Mouse (Mus musculus) urinary bladder, postnatal 14 days (tissue): ENCODE data around the gene Rexo5.

Experiments
- DNase-seq: peaks from one replicate; pipeline ENCODE4 v3.0.0; 2021; ENCODE audit warnings: low spot score

Gene Rexo5

GRCm38 (mm10) chr7:119845541-119845940 is 51.7 kb downstream of the Rexo5 start:
- DNase-seq: no peak

- DNase-seq: no peak
These were observed 53.6 kb downstream of the Rexo5 start for GRCm38 (mm10) chr7:119847396-119847795.

GRCm38 (mm10) chr7:119849096-119849495 is 55.3 kb downstream of the Rexo5 start:
- peak; percentile 72 for DNase-seq

- peak; percentile 62 for DNase-seq
These were observed 56.9 kb downstream of the Rexo5 start for GRCm38 (mm10) chr7:119850737-119851136.

GRCm38 (mm10) chr7:119852494-119852893 is 58.7 kb downstream of the Rexo5 start:
- DNase-seq: no peak

- no peak for DNase-seq
These were observed 59.4 kb downstream of the Rexo5 start for GRCm38 (mm10) chr7:119853186-119853585.

GRCm38 (mm10) chr7:119854362-119854761 is 60.6 kb downstream of the Rexo5 start:
- DNase-seq: no peak

GRCm38 (mm10) chr7:119855031-119855430 is 61.2 kb downstream of the Rexo5 start:
- peak; percentile 17 for DNase-seq

- no peak for DNase-seq
These were observed 65.7 kb downstream of the Rexo5 start for GRCm38 (mm10) chr7:119859476-119859875.

- DNase-seq: no peak
These were observed 66.3 kb downstream of the Rexo5 start for GRCm38 (mm10) chr7:119860116-119860515.

GRCm38 (mm10) chr7:119860554-119860953 is 66.7 kb downstream of the Rexo5 start:
- DNase-seq: no peak

GRCm38 (mm10) chr7:119860971-119861334 is 67.1 kb downstream of the Rexo5 start:
- no peak for DNase-seq

- peak; percentile 78 for DNase-seq
These were observed 67.7 kb downstream of the Rexo5 start for GRCm38 (mm10) chr7:119861335-119862091.

GRCm38 (mm10) chr7:119862167-119862566 is 68.4 kb downstream of the Rexo5 start:
- DNase-seq: no peak

- DNase-seq: no peak
These were observed 70.7 kb downstream of the Rexo5 start for GRCm38 (mm10) chr7:119864500-119864899.

- DNase-seq: no peak
These were observed 72.3 kb downstream of the Rexo5 start for GRCm38 (mm10) chr7:119866136-119866535.

GRCm38 (mm10) chr7:119872204-119872603 is 78.4 kb downstream of the Rexo5 start:
- no peak for DNase-seq

- DNase-seq: no peak
These were observed 79.2 kb downstream of the Rexo5 start for GRCm38 (mm10) chr7:119873050-119873449.

- DNase-seq: no peak
These were observed 82.1 kb downstream of the Rexo5 start for GRCm38 (mm10) chr7:119875776-119876440.

GRCm38 (mm10) chr7:119879171-119879570 is 85.4 kb downstream of the Rexo5 start:
- DNase-seq: no peak

GRCm38 (mm10) chr7:119880345-119880744 is 86.5 kb downstream of the Rexo5 start:
- DNase-seq: peak; percentile 38

- DNase-seq: no peak
These were observed 87.4 kb downstream of the Rexo5 start for GRCm38 (mm10) chr7:119881229-119881628.

GRCm38 (mm10) chr7:119887887-119888286 is 94.1 kb downstream of the Rexo5 start:
- DNase-seq: no peak

- DNase-seq: no peak
These were observed 98.4 kb downstream of the Rexo5 start for GRCm38 (mm10) chr7:119892198-119892597.
